Mouse (Mus musculus): ENCODE data around the gene Disp1. TPM values are rescaled to one million over a fixed set of nuclear protein-coding genes. Genes with fewer than 3 reads are reported as not detected.

The Disp1 gene
- total RNA-seq, 2 experiments from 2014 or later = 2.1 to 6.7 TPM

GRCm38 (mm10) chr1:183167776-183168175 lies 53.5 kb downstream of the Disp1 start:
- no peak for ATAC-seq (replicated peaks; ENCODE audit: low FRiP score, poor library complexity, severe bottlenecking)

- no peak for ATAC-seq (replicated peaks; ENCODE audit: low FRiP score, poor library complexity, severe bottlenecking)
Observed at GRCm38 (mm10) chr1:183166700-183167099, 54.6 kb downstream of the Disp1 start.

- no peak for ATAC-seq (replicated peaks; ENCODE audit: low FRiP score, poor library complexity, severe bottlenecking)
Observed at GRCm38 (mm10) chr1:183164648-183165071, 56.7 kb downstream of the Disp1 start.

- no peak for ATAC-seq (replicated peaks; ENCODE audit: low FRiP score, poor library complexity, severe bottlenecking)
Observed at GRCm38 (mm10) chr1:183164190-183164580, 57.1 kb downstream of the Disp1 start.

DNA sequence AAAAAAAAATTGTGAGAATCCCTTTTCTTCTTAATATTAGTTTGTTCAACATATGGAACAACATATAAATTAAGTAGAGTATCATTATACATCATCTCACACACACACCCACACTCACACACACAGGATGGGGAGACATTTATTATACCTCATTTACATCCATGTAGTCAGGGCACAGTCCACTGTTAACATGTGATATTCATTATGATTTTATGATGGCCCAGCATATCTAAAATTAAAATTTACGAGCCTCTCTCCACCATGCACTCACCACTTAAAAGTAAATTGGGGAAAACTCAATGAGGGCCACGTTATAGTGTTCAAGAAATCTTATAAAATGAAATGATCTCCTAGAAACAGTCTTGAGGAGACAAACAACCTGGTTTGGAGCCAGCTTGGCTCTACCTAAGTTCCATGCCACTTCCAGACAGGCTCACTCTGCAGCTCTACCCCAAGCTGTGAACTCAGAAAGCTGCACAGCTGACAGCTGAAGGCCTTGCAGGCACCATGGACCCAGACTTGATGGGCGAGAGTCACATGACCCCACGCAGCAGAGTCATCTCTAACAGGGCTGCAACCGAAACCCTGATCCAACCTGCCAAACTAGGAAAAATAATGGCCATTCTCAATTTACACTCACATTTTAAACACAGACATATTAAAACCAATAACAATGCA lies 57.7 kb downstream of the Disp1 start:
- ATAC-seq (replicated peaks; ENCODE audit: low FRiP score, poor library complexity, severe bottlenecking) = no peak

GRCm38 (mm10) chr1:183161057-183161456 lies 60.3 kb downstream of the Disp1 start:
- no peak for ATAC-seq (replicated peaks; ENCODE audit: low FRiP score, poor library complexity, severe bottlenecking)

GRCm38 (mm10) chr1:183160188-183160587 lies 61.1 kb downstream of the Disp1 start:
- no peak for ATAC-seq (replicated peaks; ENCODE audit: low FRiP score, poor library complexity, severe bottlenecking)

DNA sequence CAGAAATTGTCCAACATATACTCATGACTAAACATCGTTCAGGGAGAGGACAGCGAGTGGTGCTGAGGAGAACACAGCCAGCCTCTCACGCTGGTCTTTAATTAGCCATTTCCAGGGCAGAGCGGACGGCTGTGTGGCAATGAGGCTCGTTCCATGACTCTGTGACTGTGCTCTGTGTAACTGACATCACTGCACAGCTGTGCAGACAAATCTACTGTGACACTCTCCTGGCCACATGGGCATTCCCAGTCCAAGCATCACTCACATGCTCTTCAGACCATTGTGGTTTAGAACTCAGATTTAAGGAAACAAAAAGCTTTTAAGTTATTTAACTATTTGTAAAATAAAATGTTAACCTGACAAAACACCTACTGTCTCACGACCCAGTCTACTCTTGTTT lies 62.1 kb downstream of the Disp1 start:
- no peak for ATAC-seq (replicated peaks; ENCODE audit: low FRiP score, poor library complexity, severe bottlenecking)

DNA sequence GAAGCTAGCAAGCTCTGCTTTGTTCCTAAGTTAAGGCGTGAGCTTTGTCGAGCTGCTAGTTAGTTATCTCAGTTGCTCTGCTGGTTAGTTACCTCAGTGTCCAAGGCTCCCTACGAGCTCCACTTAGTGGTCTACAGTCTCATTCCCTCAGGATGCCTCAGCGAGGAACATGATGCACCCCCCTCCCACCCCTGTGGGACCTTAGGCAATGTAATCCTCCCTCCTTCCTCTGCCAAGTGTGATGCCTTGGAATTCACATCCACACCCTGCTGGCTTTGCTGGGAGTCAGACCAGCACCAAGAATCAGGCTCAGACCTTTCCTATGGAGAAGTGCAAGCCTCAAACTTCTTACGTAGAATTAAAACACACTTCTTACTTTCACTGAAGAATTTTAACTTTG lies 65.7 kb downstream of the Disp1 start:
- no peak for ATAC-seq (replicated peaks; ENCODE audit: low FRiP score, poor library complexity, severe bottlenecking)

GRCm38 (mm10) chr1:183154296-183155204 lies 66.8 kb downstream of the Disp1 start:
- no peak for ATAC-seq (replicated peaks; ENCODE audit: low FRiP score, poor library complexity, severe bottlenecking)

- ATAC-seq (replicated peaks; ENCODE audit: low FRiP score, poor library complexity, severe bottlenecking) = no peak
Observed at GRCm38 (mm10) chr1:183153354-183153753, 68.0 kb downstream of the Disp1 start.

GRCm38 (mm10) chr1:183151510-183152319 lies 69.6 kb downstream of the Disp1 start:
- ATAC-seq (replicated peaks; ENCODE audit: low FRiP score, poor library complexity, severe bottlenecking) = no peak

- no peak for ATAC-seq (replicated peaks; ENCODE audit: low FRiP score, poor library complexity, severe bottlenecking)
Observed at GRCm38 (mm10) chr1:183150379-183150840, 70.9 kb downstream of the Disp1 start.

DNA sequence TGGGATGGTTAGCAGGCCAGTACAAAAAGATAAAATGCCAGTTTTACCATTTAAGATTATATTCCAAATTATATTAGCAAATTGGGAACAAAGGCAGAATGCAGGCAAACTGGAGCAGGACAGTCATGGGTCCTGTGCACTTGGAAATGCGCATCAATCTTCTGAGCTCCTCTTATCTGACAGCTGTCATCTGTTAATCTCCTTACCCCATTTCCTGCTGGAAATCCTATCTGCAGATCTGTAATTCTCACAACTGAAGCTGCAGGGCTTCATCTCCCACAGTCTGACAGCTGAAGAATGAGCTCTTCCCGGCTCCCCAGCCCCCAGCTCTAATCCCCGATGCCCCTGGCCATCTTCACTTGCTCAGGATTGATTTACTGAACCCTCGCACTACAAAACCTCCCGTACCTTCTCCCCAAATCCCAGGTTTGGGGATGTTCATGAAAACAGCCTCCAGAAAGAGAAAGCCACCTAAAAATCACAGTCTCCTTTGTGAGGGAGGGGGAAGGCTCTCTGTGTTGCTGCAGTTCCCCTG lies 71.7 kb downstream of the Disp1 start:
- ATAC-seq (replicated peaks; ENCODE audit: low FRiP score, poor library complexity, severe bottlenecking) = no peak

- no peak for ATAC-seq (replicated peaks; ENCODE audit: low FRiP score, poor library complexity, severe bottlenecking)
Observed at GRCm38 (mm10) chr1:183147438-183147841, 73.9 kb downstream of the Disp1 start.

- no peak for ATAC-seq (replicated peaks; ENCODE audit: low FRiP score, poor library complexity, severe bottlenecking)
Observed at GRCm38 (mm10) chr1:183146795-183147194, 74.5 kb downstream of the Disp1 start.

GRCm38 (mm10) chr1:183146102-183146735 lies 75.1 kb downstream of the Disp1 start:
- no peak for ATAC-seq (replicated peaks; ENCODE audit: low FRiP score, poor library complexity, severe bottlenecking)

DNA sequence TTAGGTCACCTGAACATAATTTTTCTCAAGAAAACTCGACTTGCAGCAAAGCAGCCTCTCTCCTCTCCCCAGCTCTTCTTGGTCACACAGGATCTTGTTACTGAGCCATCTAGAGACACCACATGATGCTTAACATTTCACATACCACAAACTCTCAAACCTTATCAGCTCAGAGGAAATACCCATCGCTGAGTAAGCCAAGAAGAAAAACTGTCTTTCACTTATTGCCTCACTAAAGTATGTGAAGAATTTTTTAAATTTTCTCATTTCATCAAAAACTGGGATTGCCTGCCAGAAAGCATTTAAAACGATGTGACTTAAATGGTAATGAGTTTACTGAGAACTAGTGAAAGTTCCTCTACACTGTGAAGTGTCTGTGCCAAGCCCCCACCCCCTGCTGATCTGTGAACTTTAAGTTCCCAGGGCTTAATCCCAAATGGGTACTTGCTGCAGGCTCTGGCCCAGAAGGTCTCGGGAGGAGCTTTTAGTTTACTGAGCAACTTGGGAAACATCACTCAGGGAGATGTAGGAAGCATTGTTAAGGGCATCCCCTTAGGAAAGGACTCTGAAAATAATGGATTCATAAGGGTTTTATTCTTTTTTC lies 76.6 kb downstream of the Disp1 start:
- no peak for ATAC-seq (replicated peaks; ENCODE audit: low FRiP score, poor library complexity, severe bottlenecking)

GRCm38 (mm10) chr1:183143246-183143645 lies 78.1 kb downstream of the Disp1 start:
- no peak for ATAC-seq (replicated peaks; ENCODE audit: low FRiP score, poor library complexity, severe bottlenecking)
